Mouse (Mus musculus) adrenal gland, postnatal 10 days (tissue): ENCODE measurements around the gene Gprasp1. TPM values are rescaled to one million over a fixed set of nuclear protein-coding genes. Genes with fewer than 3 reads are reported as not detected.

Source experiments
- DNase-seq: peaks from one replicate; pipeline ENCODE4 v3.0.0; 2021; ENCODE audit warnings: mixed read lengths
- microRNA-seq: library from miRNA; unstranded; fragments of <30 nt; microRNA quantifications from one replicate; pipeline ENCODE4 v1.2.0, GENCODE M21; 2021
- total RNA-seq, 2 experiments: library from RNA; stranded (reverse); gene quantifications; 2 replicates each; pipeline ENCODE4 v1.2.3; 2021

Gprasp1 gene
- total RNA-seq, 2 experiments from 2014 or later = 42.7 to 57.9 TPM

DNA sequence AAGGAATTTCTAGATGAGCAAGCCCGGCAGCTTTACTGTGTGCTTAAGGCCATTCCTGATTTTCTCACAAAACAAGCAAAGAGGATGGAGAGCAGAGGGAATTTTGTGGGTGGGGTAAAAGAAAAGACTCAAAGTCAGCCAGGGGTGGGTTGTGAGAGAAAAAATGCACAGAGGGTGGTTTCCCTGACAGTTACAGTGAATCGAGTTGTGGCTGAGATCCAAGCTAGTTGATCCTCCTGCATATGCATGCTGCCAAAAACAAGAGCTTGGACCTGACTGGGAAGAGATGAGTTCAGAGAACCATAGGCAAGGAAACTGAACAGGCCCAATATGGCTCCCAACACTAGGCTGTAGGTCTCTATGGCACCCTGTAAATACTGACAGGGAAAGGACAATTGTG, 95.4 kb downstream of the Gprasp1 start:
- no peak for DNase-seq

DNA sequence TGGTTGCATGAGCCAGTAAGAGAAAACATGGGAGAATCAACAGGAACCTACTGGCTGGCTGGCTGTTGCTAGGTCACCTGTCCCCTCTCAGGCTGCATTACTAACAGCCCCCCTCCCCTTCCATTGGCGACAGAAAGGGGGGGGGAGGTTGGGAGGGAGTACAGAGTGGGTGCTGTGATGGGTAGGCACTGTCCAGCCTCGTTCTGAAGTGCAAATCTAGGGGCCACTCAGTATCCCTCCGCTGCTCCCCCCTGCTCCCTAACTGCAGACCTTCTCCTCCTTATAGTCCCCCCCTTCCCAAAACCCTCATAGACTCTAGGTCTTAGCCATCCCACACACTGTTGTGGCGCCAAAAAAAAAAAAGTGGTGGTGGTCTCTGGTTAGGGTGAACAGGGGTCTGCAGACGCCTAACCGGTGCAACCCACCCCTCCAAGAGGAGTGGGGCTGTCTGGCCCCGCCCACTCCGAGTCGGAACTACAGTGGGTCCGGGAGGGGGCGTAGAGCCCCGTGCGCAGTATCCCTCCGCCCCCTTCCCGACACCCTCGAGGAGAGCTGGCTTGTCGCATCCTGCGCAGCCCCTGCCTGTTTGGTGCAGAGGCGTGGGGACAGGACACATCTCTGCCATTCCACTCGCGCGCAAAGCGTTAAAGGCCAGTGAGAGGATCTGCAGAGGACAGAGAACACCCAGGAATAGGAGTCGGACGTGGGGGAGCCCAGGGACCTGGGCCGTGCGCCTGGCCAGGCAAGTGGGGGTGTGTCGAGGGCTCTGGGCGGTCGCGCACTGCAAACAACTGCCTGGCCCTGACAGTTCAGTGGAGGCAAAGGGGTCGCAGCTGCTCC, 96.2 kb downstream of the Gprasp1 start, which contains the start of gene Gprasp2:
TSS of gene Gprasp2 (plus strand) at position 514 of the 840 bp plus-strand sequence.
- peak; percentile 38 for DNase-seq

GRCm38 (mm10) chrX:135839397-135840391, 97.2 kb downstream of the Gprasp1 start:
- DNase-seq = peak; percentile 25

Small RNA genes within 50 kb of the gene (microRNA-seq; reads per million reads assigned to microRNA genes)
- not detected for gene Mir1970
- gene Mir7646 = not detected

Other genes with a start within 250 kb of the Gprasp1 start
- gene AV320801, start 248.1 kb upstream of the Gprasp1 start, total RNA-seq = not detected
- gene Nxf7, start 144.0 kb upstream of the Gprasp1 start, total RNA-seq = not detected
- not detected for gene Prame, start 115.0 kb upstream of the Gprasp1 start, total RNA-seq
- gene Tcp11x2, start 48.9 kb upstream of the Gprasp1 start, total RNA-seq = not detected
- not detected for gene Tmsb15a, start 17.5 kb upstream of the Gprasp1 start, total RNA-seq
- gene Armcx5, start within 50 bp of the Gprasp1 start, total RNA-seq = 10 to 100 TPM in 1 of 2 experiments, 1 to 10 TPM in 1; 9.0 to 13.9 TPM
- gene Bhlhb9, start 54.9 kb downstream of the Gprasp1 start, total RNA-seq = 10 to 100 TPM; 25.1 to 33.5 TPM
- gene Gprasp2, start 96.3 kb downstream of the Gprasp1 start, total RNA-seq = 10 to 100 TPM; 14.8 to 21.6 TPM